Mouse (Mus musculus) ES-E14 (cell line): ENCODE measurements around the gene Dnajc4. TPM values are rescaled to one million over a fixed set of nuclear protein-coding genes. Genes with fewer than 3 reads are reported as not detected.

Experiments used
- DNase-seq: peaks from one replicate; pipeline ENCODE4 v3.0.0-alpha.2; 2013; ENCODE audit warnings: low read depth, low spot score
- H3K27ac ChIP-seq: 2 replicates; pipeline ENCODE4 v1.5.1; 2012; ENCODE audit warnings: low read depth, mild to moderate bottlenecking, low read length, moderate library complexity, mixed read lengths; ENCODE audit not compliant: poor library complexity, insufficient read depth, severe bottlenecking
- H3K36me3 ChIP-seq: 2 replicates; pipeline ENCODE4 v1.6.1; 2012; ENCODE audit warnings: mild to moderate bottlenecking, low read length, moderate library complexity, mixed read lengths; ENCODE audit not compliant: control insufficient read depth, poor library complexity, insufficient read depth, severe bottlenecking
- H3K4me1 ChIP-seq, 2 experiments: fragments of 150-350 bp in 1 of 2; sonication (generic) in 1 of 2; 2 replicates each; pipeline ENCODE4 v1.6.1; 2012; ENCODE audit warnings: low read length in 2 of 2, mild to moderate bottlenecking in 1 of 2, mixed read lengths in 1 of 2; ENCODE audit not compliant: control insufficient read depth in 2 of 2, insufficient read depth in 2 of 2, poor library complexity in 1 of 2
- H3K4me3 ChIP-seq, 2 experiments: fragments of 150-350 bp in 1 of 2; sonication (generic) in 1 of 2; 2 replicates each; pipeline ENCODE4 v1.5.1; 2012; ENCODE audit warnings: low read length in 2 of 2, low read depth in 1 of 2, mild to moderate bottlenecking in 1 of 2, mixed read lengths in 1 of 2; ENCODE audit not compliant: insufficient read depth in 1 of 2, poor library complexity in 1 of 2, severe bottlenecking in 1 of 2
- H3K9ac ChIP-seq: 2 replicates; pipeline ENCODE4 v1.6.1; 2012; ENCODE audit warnings: low read depth, mild to moderate bottlenecking, low read length, mixed read lengths; ENCODE audit not compliant: poor library complexity, insufficient read depth, severe bottlenecking
- H3K9me3 ChIP-seq: fragments of 150-350 bp; sonication (generic); 2 replicates; pipeline ENCODE4 v1.6.1; 2012; ENCODE audit warnings: low read depth, mild to moderate bottlenecking, low read length; ENCODE audit not compliant: control insufficient read depth, insufficient read depth
- CHD2 ChIP-seq: IDR thresholded peaks from 2 replicates; pipeline ENCODE4 v1.6.1; 2014; ENCODE audit warnings: mild to moderate bottlenecking, low read depth, low read length, inconsistent platforms
- HCFC1 ChIP-seq: IDR thresholded peaks from 2 replicates; pipeline ENCODE4 v1.6.1; 2012; ENCODE audit warnings: low read length, inconsistent platforms, borderline replicate concordance; ENCODE audit not compliant: insufficient read depth
- MAFK ChIP-seq: IDR thresholded peaks from 2 replicates; pipeline ENCODE4 v1.6.1; 2014; ENCODE audit warnings: mild to moderate bottlenecking, low read depth, low read length, inconsistent platforms; ENCODE audit not compliant: insufficient read depth
- ZC3H11A ChIP-seq: IDR thresholded peaks from 2 replicates; pipeline ENCODE4 v1.6.1; 2012; ENCODE audit warnings: low read depth, mild to moderate bottlenecking, inconsistent platforms, low read length, borderline replicate concordance
- ZNF384 ChIP-seq: IDR thresholded peaks from 2 replicates; pipeline ENCODE4 v1.6.1; 2012; ENCODE audit warnings: low read depth, low read length, inconsistent platforms
- in situ Hi-C, 2 experiments: fragments of 600-800 bp; cut with MboI; formaldehyde crosslinking; loops; one replicate each; pipeline ENCODE4 v1.15.1; 2025; ENCODE audit warnings: low sequenced_read_pairs in 2 of 2, inconsistent platforms in 1 of 2; ENCODE audit not compliant: unreplicated experiment in 2 of 2
- total RNA-seq: library from RNA; depleted of rRNA; stranded (reverse); fragments of 300-350 nt; gene quantifications from 2 replicates; pipeline ENCODE4 v1.2.3, GENCODE M21; 2012

Dnajc4 gene
- total RNA-seq, 1 experiment = 14.0 TPM

- H3K27ac ChIP-seq = no peak overlapping the region
- H3K4me3 ChIP-seq = peak overlapping the region in 1 of 2 experiments; percentile 80; a peak in 1 of 4 replicates
- in situ Hi-C loops = no loop called here
- no peak for DNase-seq
- H3K9ac ChIP-seq = no peak overlapping the region
- H3K9me3 ChIP-seq = no peaks in the 10 kb centered on the region
- H3K36me3 ChIP-seq = peaks cover 39% of the 10 kb centered on the region
- TF ChIP-seq CHD2 (no peak), ZC3H11A (no peak), MAFK (no peak), ZNF384 (no peak), HCFC1 (no peak)
- peaks cover 3 to 17% of the 10 kb centered on the region in 2 experiments; a peak in 3 of 4 replicates for H3K4me1 ChIP-seq
Measured at GRCm38 (mm10) chr19:6981465-6981864, 10.9 kb downstream of the Dnajc4 start.

GRCm38 (mm10) chr19:6980381-6981093 lies 11.8 kb downstream of the Dnajc4 start, which contains the start of gene Fkbp2:
Gene Fkbp2 (minus strand): TSS chr19:6980501.
- peaks cover 3 to 15% of the 10 kb centered on the region in 2 experiments; a peak in 3 of 4 replicates for H3K4me1 ChIP-seq
- DNase-seq = peak; percentile 98
- peak within 1 kb of the TSS; percentile 90 for H3K27ac ChIP-seq
- TF ChIP-seq CHD2 (0 out of 2 replicates have a peak, but pooled peaks have one; percentile 33), HCFC1 (no peak)
- peaks cover 42% of the 10 kb centered on the region for H3K36me3 ChIP-seq
- peak within 1 kb of the TSS; percentile 97 for H3K9ac ChIP-seq
- in situ Hi-C loops = no loop called here
- no peaks in the 10 kb centered on the region for H3K9me3 ChIP-seq
- peak within 1 kb of the TSS; percentile 80 to 93 for H3K4me3 ChIP-seq

- DNase-seq = peak; percentile 100
- Histone ChIP-seq H3K36me3 (peaks cover 39% of the 10 kb centered on the region), H3K4me3 (peak overlapping the region; percentile 80 to 93), H3K9me3 (no peaks in the 10 kb centered on the region), H3K27ac (peak overlapping the region; percentile 90), H3K9ac (peak overlapping the region; percentile 97), H3K4me1 (peaks cover 3 to 13% of the 10 kb centered on the region in 2 experiments; a peak in 3 of 4 replicates)
- TF ChIP-seq ZNF384 = no peak
- no peak for TF ChIP-seq MAFK
- TF ChIP-seq HCFC1 = no peak
- no peak for TF ChIP-seq CHD2
- no peak for TF ChIP-seq ZC3H11A
- in situ Hi-C loops = no loop called here
Measured at GRCm38 (mm10) chr19:6979486-6980380, 12.6 kb downstream of the Dnajc4 start.

GRCm38 (mm10) chr19:6979001-6979479 lies 13.3 kb downstream of the Dnajc4 start:
- no peak for DNase-seq
- Histone ChIP-seq H3K4me1 (peaks cover 3 to 13% of the 10 kb centered on the region in 2 experiments; a peak in 3 of 4 replicates), H3K27ac (peak overlapping the region; percentile 35), H3K36me3 (peaks cover 35% of the 10 kb centered on the region), H3K9ac (peak overlapping the region; percentile 72), H3K4me3 (peak overlapping the region; percentile 80 to 93), H3K9me3 (no peaks in the 10 kb centered on the region)
- in situ Hi-C loops = no loop called here
- no peak for TF ChIP-seq ZNF384
- no peak for TF ChIP-seq CHD2
- TF ChIP-seq ZC3H11A = no peak
- TF ChIP-seq HCFC1 = no peak
- TF ChIP-seq MAFK = no peak
